Mouse (Mus musculus): ENCODE results near the gene Teddm1b. TPM values are rescaled to one million over a fixed set of nuclear protein-coding genes. Genes with fewer than 3 reads are reported as not detected.

Teddm1b gene
- polyA plus RNA-seq, 1 experiment = not detected

GRCm38 (mm10) chr1:153899731-153900380, 25.7 kb downstream of the Teddm1b start, which contains the start of the genes Glul and Teddm2:
Glul (plus strand) TSS chr1:153899944.
Teddm2 (minus strand) TSS chr1:153900228.
- no peaks in the 10 kb centered on the region for H3K27me3 ChIP-seq (ENCODE audit: control insufficient read depth, insufficient read depth, low read length, poor library complexity, severe bottlenecking)
- H3K9me3 ChIP-seq (replicated peaks; ENCODE audit: control insufficient read depth, insufficient read depth, low read length, poor library complexity, severe bottlenecking) = no peaks in the 10 kb centered on the region
- peak within 1 kb of the TSS; percentile 60 for H3K27ac ChIP-seq (ENCODE audit: insufficient read depth, low read length)
- peaks cover 17% of the 10 kb centered on the region for H3K36me3 ChIP-seq (ENCODE audit: control insufficient read depth, insufficient read depth, low read length, poor library complexity, severe bottlenecking)
- TF ChIP-seq POLR2A (IDR thresholded peaks at IDR 0.05; ENCODE audit: insufficient read depth, low read length) (peak; percentile 96), CTCF (IDR thresholded peaks at IDR 0.05; ENCODE audit: low read depth, low read length) (no peak), EP300 (IDR thresholded peaks at IDR 0.05; ENCODE audit: insufficient read depth, low read depth, low read length) (peak; percentile 78; the same call in 1 of the 2 replicates)
- H3K9ac ChIP-seq (ENCODE audit: low read depth, poor library complexity, severe bottlenecking) = peak within 1 kb of the TSS; percentile 43
- H3K4me1 ChIP-seq (ENCODE audit: control insufficient read depth, insufficient read depth, low read length) = peaks cover 2% of the 10 kb centered on the region
- peak within 1 kb of the TSS; percentile 82 for H3K4me3 ChIP-seq (ENCODE audit: low read depth, low read length)

GRCm38 (mm10) chr1:153900381-153900780, 26.2 kb downstream of the Teddm1b start:
- Histone ChIP-seq H3K9me3 (replicated peaks; ENCODE audit: control insufficient read depth, insufficient read depth, low read length, poor library complexity, severe bottlenecking) (no peaks in the 10 kb centered on the region), H3K27me3 (ENCODE audit: control insufficient read depth, insufficient read depth, low read length, poor library complexity, severe bottlenecking) (no peaks in the 10 kb centered on the region), H3K4me1 (ENCODE audit: control insufficient read depth, insufficient read depth, low read length) (peaks cover 2% of the 10 kb centered on the region), H3K4me3 (ENCODE audit: low read depth, low read length) (peak overlapping the region; percentile 82), H3K27ac (ENCODE audit: insufficient read depth, low read length) (peak overlapping the region; percentile 60), H3K36me3 (ENCODE audit: control insufficient read depth, insufficient read depth, low read length, poor library complexity, severe bottlenecking) (peaks cover 22% of the 10 kb centered on the region), H3K9ac (ENCODE audit: low read depth, poor library complexity, severe bottlenecking) (peak overlapping the region; percentile 43)
- TF ChIP-seq EP300 (IDR thresholded peaks at IDR 0.05; ENCODE audit: insufficient read depth, low read depth, low read length) (no peak), POLR2A (IDR thresholded peaks at IDR 0.05; ENCODE audit: insufficient read depth, low read length) (no peak), CTCF (IDR thresholded peaks at IDR 0.05; ENCODE audit: low read depth, low read length) (no peak)

GRCm38 (mm10) chr1:153900860-153901730, 26.9 kb downstream of the Teddm1b start:
- no peak overlapping the region for H3K27ac ChIP-seq (ENCODE audit: insufficient read depth, low read length)
- peaks cover 2% of the 10 kb centered on the region for H3K4me1 ChIP-seq (ENCODE audit: control insufficient read depth, insufficient read depth, low read length)

GRCm38 (mm10) chr1:153903006-153903405, 28.9 kb downstream of the Teddm1b start:
- TF ChIP-seq EP300 (IDR thresholded peaks at IDR 0.05; ENCODE audit: insufficient read depth, low read depth, low read length) = no peak
- no peak for TF ChIP-seq CTCF (IDR thresholded peaks at IDR 0.05; ENCODE audit: low read depth, low read length)
- TF ChIP-seq POLR2A (IDR thresholded peaks at IDR 0.05; ENCODE audit: insufficient read depth, low read length) = no peak
- Histone ChIP-seq H3K4me3 (ENCODE audit: low read depth, low read length) (no peak overlapping the region), H3K36me3 (ENCODE audit: control insufficient read depth, insufficient read depth, low read length, poor library complexity, severe bottlenecking) (peaks cover 46% of the 10 kb centered on the region), H3K27me3 (ENCODE audit: control insufficient read depth, insufficient read depth, low read length, poor library complexity, severe bottlenecking) (no peaks in the 10 kb centered on the region), H3K9ac (ENCODE audit: low read depth, poor library complexity, severe bottlenecking) (no peak overlapping the region), H3K9me3 (replicated peaks; ENCODE audit: control insufficient read depth, insufficient read depth, low read length, poor library complexity, severe bottlenecking) (peaks cover 2% of the 10 kb centered on the region), H3K27ac (ENCODE audit: insufficient read depth, low read length) (no peak overlapping the region), H3K4me1 (ENCODE audit: control insufficient read depth, insufficient read depth, low read length) (peaks cover 2% of the 10 kb centered on the region)

More at GRCm38 (mm10) chr1:153900860-153901730, 26.9 kb downstream of the Teddm1b start:
- no peaks in the 10 kb centered on the region for H3K9me3 ChIP-seq (replicated peaks; ENCODE audit: control insufficient read depth, insufficient read depth, low read length, poor library complexity, severe bottlenecking)
- TF ChIP-seq EP300 (IDR thresholded peaks at IDR 0.05; ENCODE audit: insufficient read depth, low read depth, low read length) (no peak), POLR2A (IDR thresholded peaks at IDR 0.05; ENCODE audit: insufficient read depth, low read length) (no peak), CTCF (IDR thresholded peaks at IDR 0.05; ENCODE audit: low read depth, low read length) (no peak)
- H3K27me3 ChIP-seq (ENCODE audit: control insufficient read depth, insufficient read depth, low read length, poor library complexity, severe bottlenecking) = no peaks in the 10 kb centered on the region
- H3K9ac ChIP-seq (ENCODE audit: low read depth, poor library complexity, severe bottlenecking) = peak overlapping the region; percentile 43
- peak overlapping the region; percentile 82 for H3K4me3 ChIP-seq (ENCODE audit: low read depth, low read length)
- peaks cover 27% of the 10 kb centered on the region for H3K36me3 ChIP-seq (ENCODE audit: control insufficient read depth, insufficient read depth, low read length, poor library complexity, severe bottlenecking)

GRCm38 (mm10) chr1:153904236-153904635, 30.1 kb downstream of the Teddm1b start:
- no peak overlapping the region for H3K27ac ChIP-seq (ENCODE audit: insufficient read depth, low read length)
- TF ChIP-seq CTCF (IDR thresholded peaks at IDR 0.05; ENCODE audit: low read depth, low read length) (no peak), POLR2A (IDR thresholded peaks at IDR 0.05; ENCODE audit: insufficient read depth, low read length) (no peak), EP300 (IDR thresholded peaks at IDR 0.05; ENCODE audit: insufficient read depth, low read depth, low read length) (no peak)
- H3K4me1 ChIP-seq (ENCODE audit: control insufficient read depth, insufficient read depth, low read length) = peaks cover 2% of the 10 kb centered on the region
- H3K4me3 ChIP-seq (ENCODE audit: low read depth, low read length) = no peak overlapping the region
- H3K27me3 ChIP-seq (ENCODE audit: control insufficient read depth, insufficient read depth, low read length, poor library complexity, severe bottlenecking) = no peaks in the 10 kb centered on the region
- H3K36me3 ChIP-seq (ENCODE audit: control insufficient read depth, insufficient read depth, low read length, poor library complexity, severe bottlenecking) = peaks cover 57% of the 10 kb centered on the region
- H3K9ac ChIP-seq (ENCODE audit: low read depth, poor library complexity, severe bottlenecking) = no peak overlapping the region
- H3K9me3 ChIP-seq (replicated peaks; ENCODE audit: control insufficient read depth, insufficient read depth, low read length, poor library complexity, severe bottlenecking) = peaks cover 2% of the 10 kb centered on the region

All from ES-Bruce4 (cell line).